Mouse (Mus musculus) midbrain, embryonic 11.5 days (tissue): Measurements from ENCODE around the gene Sds. TPM values are rescaled to one million over a fixed set of nuclear protein-coding genes. Genes with fewer than 3 reads are reported as not detected.

Experiments
- ATAC-seq: fragments of 200-750 bp; cut with Nextera tagmentation; 2 replicates; pipeline ENCODE4 v1.8.0; 2017; ENCODE audit warnings: moderate TSS enrichment, moderate library complexity; ENCODE audit not compliant: low FRiP score
- DNase-seq: peaks from one replicate; pipeline ENCODE4 v3.0.0; 2015; ENCODE audit warnings: low spot score; ENCODE audit errors: missing footprints
- H3K27ac ChIP-seq: fragments of 300-500 bp; sonication (generic); 2 replicates; pipeline ENCODE4 v1.5.1; 2014; ENCODE audit warnings: low read depth, low read length
- H3K27me3 ChIP-seq: fragments of 300-500 bp; sonication (generic); 2 replicates; pipeline ENCODE4 v1.6.1; 2014; ENCODE audit warnings: mild to moderate bottlenecking, low read length, moderate library complexity, mixed read lengths; ENCODE audit not compliant: control insufficient read depth, insufficient read depth
- H3K36me3 ChIP-seq: fragments of 300-500 bp; sonication (generic); 2 replicates; pipeline ENCODE4 v1.6.1; 2014; ENCODE audit warnings: mild to moderate bottlenecking, low read length, moderate library complexity, mixed read lengths; ENCODE audit not compliant: control insufficient read depth, insufficient read depth
- H3K4me1 ChIP-seq: fragments of 300-500 bp; sonication (generic); 2 replicates; pipeline ENCODE4 v1.6.1; 2014; ENCODE audit warnings: low read length; ENCODE audit not compliant: control insufficient read depth, insufficient read depth
- H3K4me2 ChIP-seq: fragments of 300-500 bp; sonication (generic); 2 replicates; pipeline ENCODE4 v1.6.1; 2014; ENCODE audit warnings: mild to moderate bottlenecking, moderate library complexity
- H3K4me3 ChIP-seq: fragments of 300-500 bp; sonication (generic); 2 replicates; pipeline ENCODE4 v1.5.1; 2014; ENCODE audit warnings: low read depth, low read length
- H3K9ac ChIP-seq: fragments of 300-500 bp; sonication (generic); 2 replicates; pipeline ENCODE4 v1.6.1; 2014; ENCODE audit warnings: low read length
- H3K9me3 ChIP-seq: fragments of 300-500 bp; sonication (generic); 2 replicates; pipeline ENCODE4 v1.6.1; 2016; ENCODE audit warnings: low read length; ENCODE audit not compliant: control insufficient read depth
- WGBS: fragments of 180-500 bp; shearing (Covaris S2); extraction: QIAGEN DNeasy Blood & Tissue Kit; methylation state at CpG from one replicate; pipeline ENCODE4 v1.1.7; 2014; 5-methylcytosine and 5-hydroxymethylcytosine counted together
- polyA plus RNA-seq: library from polyadenylated mRNA; unstranded; fragments of >200 nt; fragmentation: Nextera tagmentation; extraction: Ambion mirVana; gene quantifications from 2 replicates; pipeline ENCODE4 v1.2.1, GENCODE M21; 2014

The Sds gene
- polyA plus RNA-seq, 1 experiment from 2014 or later: not detected

DNA sequence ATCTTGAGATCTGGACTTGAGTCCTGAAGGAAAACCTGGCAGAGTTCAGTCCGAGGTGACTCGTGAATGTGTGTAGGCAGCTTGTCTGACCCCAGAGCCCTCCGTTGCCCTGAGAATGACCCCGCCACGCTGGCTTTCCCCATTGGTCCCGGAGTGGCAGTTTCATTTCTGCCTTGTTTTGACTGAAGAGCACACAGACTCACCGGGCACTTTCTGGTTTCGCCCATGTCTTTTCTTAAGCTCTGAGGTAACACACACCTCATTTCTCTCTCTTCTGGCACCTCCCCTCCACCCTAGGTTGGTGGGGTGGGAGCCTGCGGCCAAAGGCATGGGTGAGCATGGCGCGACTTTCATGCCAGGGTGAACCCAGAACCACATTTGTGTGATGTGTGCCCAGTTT, 50.0 kb downstream of the Sds start:
- DNase-seq (no peak), ATAC-seq (no peak)
- Histone ChIP-seq H3K27ac (no peak overlapping the region), H3K4me3 (no peak overlapping the region), H3K4me1 (no peaks in the 10 kb centered on the region), H3K9me3 (no peaks in the 10 kb centered on the region), H3K4me2 (no peak overlapping the region), H3K27me3 (no peaks in the 10 kb centered on the region), H3K9ac (no peak overlapping the region), H3K36me3 (no peaks in the 10 kb centered on the region)
- WGBS: 72% methylated on average over 9 of the region's 11 CpGs

DNA sequence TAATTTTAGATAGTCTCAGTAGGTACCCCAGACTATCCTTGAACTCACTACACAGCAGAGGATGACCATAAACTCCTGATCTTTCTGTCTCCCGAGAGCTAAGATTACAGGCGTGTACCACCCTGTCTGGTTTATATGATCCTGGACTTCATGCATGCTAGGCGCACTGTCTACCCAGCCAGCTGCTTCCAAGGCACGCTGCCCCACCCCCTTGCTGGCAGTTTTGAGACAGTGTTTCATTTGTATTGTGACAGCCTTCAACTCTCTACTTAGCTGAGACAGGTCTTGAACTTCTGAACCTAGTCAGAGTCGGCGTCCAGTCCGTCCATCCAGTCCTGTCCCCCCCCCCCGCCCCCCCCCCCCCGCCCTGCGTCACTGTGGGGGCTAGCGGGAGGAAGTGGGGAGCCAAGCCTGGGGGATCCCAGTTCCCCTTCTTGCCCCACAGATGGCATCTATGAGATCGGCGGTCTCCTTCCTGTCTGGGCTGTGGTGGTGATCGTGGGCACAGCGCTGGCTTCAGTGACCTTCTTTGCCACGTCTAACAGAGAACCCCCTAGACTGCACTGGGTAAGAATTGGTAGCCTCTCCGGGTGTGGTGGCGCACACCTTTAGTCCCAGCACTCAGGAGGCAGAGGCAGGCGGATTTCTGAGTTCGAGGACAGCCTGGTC, 51.1 kb downstream of the Sds start:
- H3K27ac ChIP-seq: no peak overlapping the region
- no peak for DNase-seq
- no peak overlapping the region for H3K4me3 ChIP-seq
- H3K36me3 ChIP-seq: no peaks in the 10 kb centered on the region
- ATAC-seq: no peak
- H3K9ac ChIP-seq: no peak overlapping the region
- H3K4me1 ChIP-seq: no peaks in the 10 kb centered on the region
- H3K27me3 ChIP-seq: no peaks in the 10 kb centered on the region
- no peaks in the 10 kb centered on the region for H3K9me3 ChIP-seq
- no peak overlapping the region for H3K4me2 ChIP-seq
- 95% methylated on average over 17 of the region's 20 CpGs for WGBS

DNA sequence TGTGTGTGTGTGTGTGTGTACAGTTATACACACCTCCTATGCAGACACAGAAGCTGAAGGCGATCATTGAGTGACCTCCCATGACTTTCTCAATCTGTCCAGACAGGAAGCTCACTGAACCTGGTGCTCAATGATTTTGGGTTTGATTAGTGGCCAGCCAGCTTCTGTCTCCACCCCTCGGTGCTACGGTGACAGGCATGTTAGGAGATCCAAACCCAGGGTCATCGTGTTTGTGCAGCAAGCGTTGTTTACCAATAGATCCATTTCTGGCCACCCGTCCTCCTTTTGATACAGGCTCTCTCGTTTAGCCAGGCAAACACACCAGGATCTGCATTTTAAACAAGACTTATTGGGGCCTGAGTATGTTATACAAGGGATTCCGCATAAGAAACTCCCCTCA, 55.3 kb downstream of the Sds start:
- Histone ChIP-seq H3K36me3 (no peaks in the 10 kb centered on the region), H3K4me1 (no peaks in the 10 kb centered on the region), H3K4me3 (no peak overlapping the region), H3K9me3 (no peaks in the 10 kb centered on the region), H3K27me3 (no peaks in the 10 kb centered on the region), H3K4me2 (no peak overlapping the region), H3K9ac (no peak overlapping the region), H3K27ac (no peak overlapping the region)
- no peak for DNase-seq
- no peak for ATAC-seq
- WGBS: 88% methylated on average over 8 of the region's 8 CpGs

Other genes starting within 250 kb of the Sds start
- gene Lhx5, start 44.8 kb upstream of the Sds start, polyA plus RNA-seq: 21.5 and 22.0 TPM in 2 replicates
- 4.2 TPM in 2 replicates for gene Sdsl, start 3.7 kb upstream of the Sds start, polyA plus RNA-seq
- gene Plbd2, start 27.1 kb downstream of the Sds start, polyA plus RNA-seq: 20.2 and 21.9 TPM in 2 replicates
- 1.3 and 1.8 TPM in 2 replicates for gene Slc8b1, start 34.6 kb downstream of the Sds start, polyA plus RNA-seq
- 8.6 and 10.8 TPM in 2 replicates for gene Tpcn1, start 112.1 kb downstream of the Sds start, polyA plus RNA-seq
- gene Iqcd, start 112.5 kb downstream of the Sds start, polyA plus RNA-seq: 0.25 and 0.51 TPM in 2 replicates
- gene Rita1, start 136.1 kb downstream of the Sds start, polyA plus RNA-seq: 7.9 and 8.9 TPM in 2 replicates
- 26.4 and 32.2 TPM in 2 replicates for gene Ddx54, start 136.2 kb downstream of the Sds start, polyA plus RNA-seq
- gene Cfap73, start 157.7 kb downstream of the Sds start, polyA plus RNA-seq: not detected in 2 replicates
- gene Rasal1, start 172.3 kb downstream of the Sds start, polyA plus RNA-seq: 0.14 TPM in 1 of 2 replicates, not detected in the other
- 5.1 and 5.2 TPM in 2 replicates for gene Dtx1, start 235.4 kb downstream of the Sds start, polyA plus RNA-seq